Mouse (Mus musculus): ENCODE results near the gene Adat1.

- TF ChIP-seq CTCF (IDR thresholded peaks at IDR 0.05; ENCODE audit: low read depth) (peak; percentile 83), EP300 (optimal IDR thresholded peaks at IDR 0.05) (no peak)
These were observed 68.7 kb downstream of the Adat1 start for GRCm38 (mm10) chr8:111923383-111923804.
